8 mouse cellular contexts compared by ENCODE assay signal in the genomic region with DNA sequence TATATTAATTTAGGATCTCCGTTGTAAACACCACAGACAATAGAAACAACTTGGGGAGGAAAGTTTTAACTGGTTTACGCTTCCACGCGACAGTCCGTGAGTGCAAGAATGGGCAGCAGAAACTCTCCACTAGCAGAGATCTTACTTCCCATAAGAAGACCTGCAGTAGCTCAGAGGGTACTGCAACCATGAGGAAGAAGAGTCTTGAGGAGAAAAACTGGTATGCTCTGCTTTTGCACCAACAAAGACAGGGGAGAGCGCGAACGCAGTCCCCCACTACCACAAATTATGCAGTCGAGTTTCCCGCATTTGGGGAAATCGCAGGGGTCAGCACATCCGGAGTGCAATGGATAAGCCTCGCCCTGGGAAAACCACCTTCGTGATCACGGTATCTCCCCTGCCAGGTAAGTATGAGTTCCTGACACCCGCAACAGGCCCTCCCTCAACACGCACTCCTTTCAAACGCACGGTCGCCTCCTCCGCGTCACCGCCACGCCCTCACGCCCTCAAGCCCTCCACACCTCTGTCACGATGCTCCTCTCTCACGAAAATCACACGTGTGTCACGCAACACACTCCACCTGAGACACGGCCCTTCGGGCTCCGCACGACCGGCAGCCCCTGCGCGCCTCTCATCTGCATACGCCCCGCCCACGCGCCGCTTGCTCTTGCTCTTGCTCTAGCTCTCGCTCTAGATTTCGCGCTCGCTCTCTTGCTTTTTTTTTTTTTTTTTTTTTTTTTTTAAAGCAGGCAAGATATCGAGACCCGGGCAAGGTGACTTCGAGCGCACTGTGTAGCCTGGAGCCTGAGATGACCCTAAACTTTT. TPM values are rescaled to one million over a fixed set of nuclear protein-coding genes. Genes with fewer than 3 reads are reported as not detected.
A peak's percentile ranks its signal among the peaks of the same experiment; 100 is the strongest.
DNase-seq lines count a peak whose midpoint lies in the region; ATAC-seq and TF ChIP-seq lines count a peak whose summit lies in the region.
"Not testable (repeated sequence)": the region's sequence is repeated elsewhere in the genome, so short reads cannot be mapped to it uniquely, and the experiment has no call there.

No protein-coding gene starts in this region.

- TF ChIP-seq EP300 in lung, postnatal 0 days (IDR thresholded peaks at IDR 0.05): not testable (repeated sequence)

- not testable (repeated sequence) for H3K27ac ChIP-seq in embryonic facial prominence, embryonic 11.5 days (replicated peaks; ENCODE audit: low read depth, low read length); hindbrain, embryonic 16.5 days (ENCODE audit: low read depth, low read length); lung, postnatal 0 days (ENCODE audit: low read length); neural tube, embryonic 14.5 days (ENCODE audit: low read depth, low read length)

- DNase-seq in T-cell, adult 2 months (ENCODE audit: low spot score): peak; percentile 73
- not testable (repeated sequence) for DNase-seq in embryonic facial prominence, embryonic 11.5 days (ENCODE audit: low spot score); lung, postnatal 0 days (ENCODE audit: low spot score)
- DNase-seq in gastrocnemius, postnatal 25 days: peak; percentile 20
- DNase-seq in layer of hippocampus, postnatal 10 days (ENCODE audit: low spot score in 2 of 2): peak; percentile 37 to 45
- DNase-seq in testis, postnatal 14 days (ENCODE audit: low spot score): peak; percentile 65

- peak; percentile 63 for ATAC-seq in embryonic facial prominence, embryonic 11.5 days (replicated peaks; ENCODE audit: insufficient number of reproducible peaks, low FRiP score, low TSS enrichment, low read depth)
- peak; percentile 74 for ATAC-seq in hindbrain, embryonic 16.5 days
- ATAC-seq in lung, postnatal 0 days: peak; percentile 62
- peak; percentile 52 for ATAC-seq in neural tube, embryonic 14.5 days (ENCODE audit: low read depth)

- H3K9me3 ChIP-seq in embryonic facial prominence, embryonic 11.5 days (replicated peaks; ENCODE audit: control insufficient read depth, low read length); hindbrain, embryonic 16.5 days (ENCODE audit: control insufficient read depth, low read length); lung, postnatal 0 days (ENCODE audit: low read length); neural tube, embryonic 14.5 days (ENCODE audit: control insufficient read depth, low read length): not testable (repeated sequence)

- H3K4me3 ChIP-seq in embryonic facial prominence, embryonic 11.5 days (ENCODE audit: low read depth, low read length); hindbrain, embryonic 16.5 days (ENCODE audit: low read length); lung, postnatal 0 days (ENCODE audit: low read depth, low read length); neural tube, embryonic 14.5 days (ENCODE audit: low read depth, low read length): not testable (repeated sequence)

- not testable (repeated sequence) for H3K36me3 ChIP-seq in embryonic facial prominence, embryonic 11.5 days (replicated peaks; ENCODE audit: control insufficient read depth, insufficient read depth, low read depth, low read length); hindbrain, embryonic 16.5 days (ENCODE audit: control insufficient read depth, insufficient read depth, low read length); lung, postnatal 0 days (ENCODE audit: insufficient read depth, low read length); neural tube, embryonic 14.5 days (ENCODE audit: control insufficient read depth, insufficient read depth, low read length)

- WGBS in embryonic facial prominence, embryonic 11.5 days: 0% methylated on average over 4 of the region's 49 CpGs
- WGBS in hindbrain, embryonic 16.5 days: 0% methylated on average over 2 of the region's 49 CpGs
- 0% methylated on average over 3 of the region's 49 CpGs for WGBS in lung, postnatal 0 days
- WGBS in neural tube, embryonic 14.5 days: 0% methylated on average over 6 of the region's 49 CpGs

- not testable (repeated sequence) for H3K9ac ChIP-seq in embryonic facial prominence, embryonic 11.5 days (replicated peaks; ENCODE audit: low read length); hindbrain, embryonic 16.5 days (ENCODE audit: low read depth, low read length); lung, postnatal 0 days (replicated peaks; ENCODE audit: low read depth); neural tube, embryonic 14.5 days (replicated peaks; ENCODE audit: low read depth, low read length)

- H3K27me3 ChIP-seq in embryonic facial prominence, embryonic 11.5 days (ENCODE audit: control insufficient read depth, insufficient read depth, low read length); hindbrain, embryonic 16.5 days (replicated peaks; ENCODE audit: control insufficient read depth, insufficient read depth, low read length); lung, postnatal 0 days (replicated peaks; ENCODE audit: insufficient read depth, low read length); neural tube, embryonic 14.5 days (ENCODE audit: control insufficient read depth, insufficient read depth, low read length): not testable (repeated sequence)

- not testable (repeated sequence) for TF ChIP-seq CTCF in lung, postnatal 0 days (IDR thresholded peaks at IDR 0.05)

- H3K4me1 ChIP-seq in embryonic facial prominence, embryonic 11.5 days (ENCODE audit: control insufficient read depth, insufficient read depth, low read length); hindbrain, embryonic 16.5 days (ENCODE audit: control insufficient read depth, insufficient read depth, low read depth, low read length); lung, postnatal 0 days (ENCODE audit: insufficient read depth, low read depth, low read length); neural tube, embryonic 14.5 days (ENCODE audit: control insufficient read depth, insufficient read depth, low read length): not testable (repeated sequence)

- not testable (repeated sequence) for H3K4me2 ChIP-seq in embryonic facial prominence, embryonic 11.5 days (ENCODE audit: low read depth, low read length); hindbrain, embryonic 16.5 days (ENCODE audit: low read length); lung, postnatal 0 days (replicated peaks; ENCODE audit: low read depth, low read length); neural tube, embryonic 14.5 days (ENCODE audit: low read depth, low read length)

RNA-seq across cellular contexts. Expression of a gene that starts 38.8 kb away (rescaled TPM):
- 68.7 and 81.1 TPM in 2 replicates for polyA plus RNA-seq in embryonic facial prominence, embryonic 11.5 days (2014; fragmentation: Nextera tagmentation; extraction: Ambion mirVana)
- total RNA-seq in gastrocnemius, postnatal 25 days (2021): 10 to 100 TPM; 16.3 to 18.7 TPM
- 73.4 and 81.1 TPM in 2 replicates for polyA plus RNA-seq in hindbrain, embryonic 16.5 days (2015; fragmentation: Nextera tagmentation; extraction: Ambion mirVana)
- 10 to 100 TPM; 44.8 to 48.2 TPM for total RNA-seq in layer of hippocampus, postnatal 10 days (2021)
- 80.8 and 82.5 TPM in 2 replicates for polyA plus RNA-seq in lung, postnatal 0 days (2015; fragmentation: Nextera tagmentation; extraction: Ambion mirVana)
- 77.2 and 83.9 TPM in 2 replicates for polyA plus RNA-seq in neural tube, embryonic 14.5 days (2014; fragmentation: Nextera tagmentation; extraction: Ambion mirVana)
